Comparison of ENCODE assay signal across 9 mouse cellular contexts in genomic region chr5:89819531-89819930, GRCm38 (mm10).
DNase-seq lines count a peak whose midpoint lies in the region; ATAC-seq and TF ChIP-seq lines count a peak whose summit lies in the region.
"Had no signal": no experiment of that assay in that cellular context is flagged by ENCODE, and none has a peak within 500 bp of the region (broad histone marks: within the 10 kb centered on the region; RNA-seq: fewer than 3 reads in every experiment).

No protein-coding gene starts in this region.

- peak; percentile 56; the same call in 1 of the 2 replicates for TF ChIP-seq CTCF in kidney, postnatal 0 days (IDR thresholded peaks at IDR 0.05; ENCODE audit: low read depth)
- peak; percentile 37; the same call in 1 of the 2 replicates for TF ChIP-seq CTCF in liver, embryonic 14.5 days (IDR thresholded peaks at IDR 0.05; ENCODE audit: low read depth)

- TF ChIP-seq EP300 in liver, embryonic 14.5 days (IDR thresholded peaks at IDR 0.05; ENCODE audit: low read depth): no peak

- no peak overlapping the region for H3K27ac ChIP-seq in kidney, postnatal 0 days
- H3K27ac ChIP-seq in liver, embryonic 14.5 days: no peak overlapping the region
- H3K27ac ChIP-seq: neural tube, embryonic 12.5 days had no signal

- ATAC-seq in kidney, postnatal 0 days (replicated peaks; ENCODE audit: low FRiP score, low read depth): no peak
- no peak for ATAC-seq in liver, embryonic 14.5 days (ENCODE audit: insufficient read depth)
- no peak for ATAC-seq in erythroblast, adult 5-6 weeks (replicated peaks; ENCODE audit: low FRiP score, poor library complexity, severe bottlenecking)

- H3K4me3 ChIP-seq in kidney, postnatal 0 days (replicated peaks; ENCODE audit: low read depth, low read length): no peak overlapping the region
- H3K4me3 ChIP-seq in liver, embryonic 14.5 days (ENCODE audit: insufficient read depth in 1 of 2, low read depth in 2 of 2, low read length in 2 of 2): no peak overlapping the region
- H3K4me3 ChIP-seq: neural tube, embryonic 12.5 days had no signal

- no peaks in the 10 kb centered on the region for H3K4me1 ChIP-seq in kidney, postnatal 0 days (replicated peaks; ENCODE audit: insufficient read depth, low read length)
- no peaks in the 10 kb centered on the region for H3K4me1 ChIP-seq in liver, embryonic 14.5 days (replicated peaks; ENCODE audit: control insufficient read depth in 2 of 2, insufficient read depth in 2 of 2, low read length in 1 of 2)
- H3K4me1 ChIP-seq: neural tube, embryonic 12.5 days had no signal

- 28% methylated on average over 3 of the region's 3 CpGs for WGBS in kidney, postnatal 0 days
- WGBS in liver, embryonic 14.5 days (ENCODE audit: insufficient replicate concordance): 11% methylated on average over 3 of the region's 3 CpGs

- no peaks in the 10 kb centered on the region for H3K27me3 ChIP-seq in kidney, postnatal 0 days (ENCODE audit: insufficient read depth, low read length)
- no peaks in the 10 kb centered on the region for H3K27me3 ChIP-seq in liver, embryonic 14.5 days (ENCODE audit: control insufficient read depth, insufficient read depth, low read length)
- H3K27me3 ChIP-seq: neural tube, embryonic 12.5 days had no signal

- no peak overlapping the region for H3K4me2 ChIP-seq in kidney, postnatal 0 days (ENCODE audit: low read length)
- H3K4me2 ChIP-seq in liver, embryonic 14.5 days (ENCODE audit: low read depth): no peak overlapping the region
- H3K4me2 ChIP-seq: neural tube, embryonic 12.5 days had no signal

- no peak overlapping the region for H3K9ac ChIP-seq in kidney, postnatal 0 days (ENCODE audit: low read depth, low read length)
- H3K9ac ChIP-seq in liver, embryonic 14.5 days (replicated peaks): no peak overlapping the region
- H3K9ac ChIP-seq: neural tube, embryonic 12.5 days had no signal

- H3K36me3 ChIP-seq in kidney, postnatal 0 days (ENCODE audit: insufficient read depth, low read length): no peaks in the 10 kb centered on the region
- no peaks in the 10 kb centered on the region for H3K36me3 ChIP-seq in liver, embryonic 14.5 days (replicated peaks; ENCODE audit: control insufficient read depth, insufficient read depth, low read depth)
- H3K36me3 ChIP-seq: neural tube, embryonic 12.5 days had no signal

- no peaks in the 10 kb centered on the region for H3K9me3 ChIP-seq in kidney, postnatal 0 days (replicated peaks; ENCODE audit: low read length)
- H3K9me3 ChIP-seq in liver, embryonic 14.5 days (ENCODE audit: control insufficient read depth, low read length): no peaks in the 10 kb centered on the region
- H3K9me3 ChIP-seq: neural tube, embryonic 12.5 days had no signal

- peak; percentile 9 to 44 for DNase-seq in adrenal gland, adult 18-20 months (ENCODE audit: low spot score in 2 of 2)
- DNase-seq in adrenal gland, adult 8-10 months: no peak
- DNase-seq in kidney, postnatal 0 days (ENCODE audit: low spot score): peak; percentile 9
- DNase-seq in kidney, adult 11 months: no peak
- DNase-seq in Muller cell, postnatal 12 days (ENCODE audit: inconsistent ontology term): peak; percentile 24
- DNase-seq in liver, embryonic 14.5 days (ENCODE audit: low read depth in 3 of 3, low spot score in 3 of 3): peak; percentile 11 to 27 (median 22)
- DNase-seq in spleen, postnatal 36 days (ENCODE audit: low spot score in 2 of 2): no peak

Comparison
In these comparisons a context has a peak if more than half of its experiments do, and no peak if none do; other contexts are left out.
1. DNase-seq: peak in adrenal gland, adult 18-20 months (2 of 2), kidney, postnatal 0 days (single experiment), Muller cell, postnatal 12 days (single experiment) and liver, embryonic 14.5 days (3 of 3); none in adrenal gland, adult 8-10 months (single experiment), kidney, adult 11 months (single experiment) and spleen, postnatal 36 days (0 of 2).